Mouse (Mus musculus) fibroblast of lung, adult 2 months (primary cell): ENCODE results near the gene Mrpl23.

ENCODE experiments used
- DNase-seq: peaks from one replicate; pipeline ENCODE4 v3.0.0-alpha.2; 2011; ENCODE audit warnings: low read depth

Gene Mrpl23

GRCm38 (mm10) chr7:142532671-142533058, at the start of gene Mrpl23:
Gene Mrpl23 (plus strand): TSS chr7:142532686.
- no peak for DNase-seq

- no peak for DNase-seq
Observed at GRCm38 (mm10) chr7:142483136-142483535, 49.4 kb upstream of the Mrpl23 start.

GRCm38 (mm10) chr7:142484780-142485179, 47.7 kb upstream of the Mrpl23 start:
- no peak for DNase-seq

GRCm38 (mm10) chr7:142486751-142487162, 45.7 kb upstream of the Mrpl23 start:
- no peak for DNase-seq

- no peak for DNase-seq
Observed at GRCm38 (mm10) chr7:142487341-142487859, 45.1 kb upstream of the Mrpl23 start.

- DNase-seq = no peak
Observed at GRCm38 (mm10) chr7:142488053-142488452, 44.4 kb upstream of the Mrpl23 start.

GRCm38 (mm10) chr7:142493535-142493934, 39.0 kb upstream of the Mrpl23 start:
- no peak for DNase-seq

- DNase-seq = no peak
Observed at GRCm38 (mm10) chr7:142496158-142496557, 36.3 kb upstream of the Mrpl23 start.

- DNase-seq = no peak
Observed at GRCm38 (mm10) chr7:142496800-142497199, 35.7 kb upstream of the Mrpl23 start.

GRCm38 (mm10) chr7:142497775-142498174, 34.7 kb upstream of the Mrpl23 start:
- DNase-seq = no peak

- DNase-seq = no peak
Observed at GRCm38 (mm10) chr7:142498575-142498974, 33.9 kb upstream of the Mrpl23 start, which contains the start of gene Tnnt3. Gene Tnnt3 (plus strand): TSS chr7:142498836.

GRCm38 (mm10) chr7:142499010-142499721, 33.3 kb upstream of the Mrpl23 start:
- DNase-seq = no peak

GRCm38 (mm10) chr7:142500032-142500431, 32.5 kb upstream of the Mrpl23 start:
- no peak for DNase-seq

- DNase-seq = no peak
Observed at GRCm38 (mm10) chr7:142503206-142503605, 29.3 kb upstream of the Mrpl23 start.

GRCm38 (mm10) chr7:142505942-142506341, 26.5 kb upstream of the Mrpl23 start:
- DNase-seq = no peak

GRCm38 (mm10) chr7:142506501-142506900, 26.0 kb upstream of the Mrpl23 start:
- no peak for DNase-seq

GRCm38 (mm10) chr7:142507453-142507852, 25.0 kb upstream of the Mrpl23 start:
- no peak for DNase-seq

- DNase-seq = no peak
Observed at GRCm38 (mm10) chr7:142509518-142509917, 23.0 kb upstream of the Mrpl23 start.

- DNase-seq = peak; percentile 43
Observed at GRCm38 (mm10) chr7:142510021-142510777, 22.3 kb upstream of the Mrpl23 start.

GRCm38 (mm10) chr7:142514048-142514447, 18.4 kb upstream of the Mrpl23 start:
- DNase-seq = no peak

GRCm38 (mm10) chr7:142516221-142516978, 16.1 kb upstream of the Mrpl23 start:
- DNase-seq = no peak

GRCm38 (mm10) chr7:142517531-142517930, 15.0 kb upstream of the Mrpl23 start:
- DNase-seq = no peak
